Mouse (Mus musculus): ENCODE measurements around the gene Atp2b1. TPM values are rescaled to one million over a fixed set of nuclear protein-coding genes. Genes with fewer than 3 reads are reported as not detected.

Atp2b1 gene
- polyA plus RNA-seq (2017; shearing (Covaris generic)), result 140 TPM

GRCm38 (mm10) chr10:98913961-98914809 is at the start of gene Atp2b1:
Gene Atp2b1 (plus strand): TSS chr10:98914406.

Other genes starting within 250 kb of the Atp2b1 start
- 36.5 TPM for gene Poc1b, start 192.6 kb downstream of the Atp2b1 start, polyA plus RNA-seq (2017; shearing (Covaris generic))
- 14.5 TPM for gene Galnt4, start 193.8 kb downstream of the Atp2b1 start, polyA plus RNA-seq (2017; shearing (Covaris generic))
- 2.0 TPM for gene Phxr2, start 211.9 kb downstream of the Atp2b1 start, polyA plus RNA-seq (2017; shearing (Covaris generic))

All from naive thymus-derived CD4-positive, alpha-beta T cell, adult 5 months (primary cell).